Mouse (Mus musculus) gastrocnemius, adult 8-10 months (tissue): ENCODE data around the gene Cttnbp2nl. TPM values are rescaled to one million over a fixed set of nuclear protein-coding genes. Genes with fewer than 3 reads are reported as not detected.
A peak's percentile ranks its signal among the peaks of the same experiment; 100 is the strongest.

Experiments used
- DNase-seq, 2 experiments: peaks; one replicate each; pipeline ENCODE4 v3.0.0; 2022; ENCODE audit warnings: low spot score in 2 of 2
- total RNA-seq, 4 experiments: library from RNA; stranded (reverse); gene quantifications; 2 replicates each; pipeline ENCODE4 v1.2.4; 2022

Gene Cttnbp2nl
- total RNA-seq, result 1 to 10 TPM; 2.7 to 5.5 (median 4.0) TPM

GRCm38 (mm10) chr3:105052937-105053697 lies at the start of gene Cttnbp2nl:
Cttnbp2nl (minus strand) TSS chr3:105053146.
- peak; percentile 95 to 96 for DNase-seq

DNA sequence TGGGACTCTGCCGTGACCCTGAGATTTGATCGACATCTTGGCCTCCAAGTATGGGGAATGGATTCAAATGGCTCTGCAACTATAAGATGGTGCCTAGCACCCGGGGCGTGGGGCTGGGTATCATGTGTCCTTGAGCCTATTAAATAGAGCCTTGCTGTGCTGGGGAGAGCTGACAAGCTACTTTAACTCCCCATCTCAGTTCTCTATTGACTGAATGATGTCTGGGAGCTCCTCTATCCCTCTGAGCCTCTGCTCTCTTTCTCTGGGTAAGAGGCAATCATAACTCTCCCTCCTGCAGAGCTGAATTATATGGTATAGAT lies 47.3 kb upstream of the Cttnbp2nl start:
- no peak for DNase-seq

DNA sequence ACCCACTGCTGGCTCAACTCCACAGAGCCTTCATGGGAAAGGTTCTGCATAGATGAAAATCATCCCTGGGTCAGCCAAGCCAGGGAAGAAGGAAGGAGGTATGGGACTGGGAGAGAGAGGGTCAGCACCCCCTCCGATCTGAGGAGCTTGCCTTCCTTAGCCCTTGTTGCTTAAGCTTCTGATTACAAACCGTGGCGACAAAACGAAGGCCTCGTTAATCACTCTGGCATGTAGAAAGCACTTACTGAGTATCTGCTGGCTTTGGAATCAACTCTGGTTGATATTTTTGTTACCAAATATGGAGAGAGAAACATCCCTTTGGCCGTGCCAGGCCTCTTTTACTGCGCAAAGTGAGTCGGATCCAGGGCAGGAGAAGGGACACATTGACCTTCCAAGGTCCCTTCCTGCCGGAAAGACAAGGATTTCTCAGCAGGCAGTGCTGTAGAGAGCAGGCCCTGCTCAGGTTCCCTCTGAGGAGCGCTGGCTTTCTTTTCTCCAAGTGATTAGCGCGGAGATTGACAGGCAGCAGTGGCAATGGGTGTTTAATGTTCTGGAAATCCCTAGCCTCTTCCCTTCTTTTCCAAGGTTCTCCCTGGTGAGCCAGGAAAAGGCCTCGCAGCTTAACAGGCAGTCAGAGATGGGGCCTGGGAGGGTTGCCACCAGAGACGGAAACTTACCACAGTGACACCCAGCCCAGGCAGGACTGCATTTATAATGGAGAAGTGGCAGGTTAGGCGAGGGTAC lies 46.8 kb upstream of the Cttnbp2nl start:
- no peak for DNase-seq

DNA sequence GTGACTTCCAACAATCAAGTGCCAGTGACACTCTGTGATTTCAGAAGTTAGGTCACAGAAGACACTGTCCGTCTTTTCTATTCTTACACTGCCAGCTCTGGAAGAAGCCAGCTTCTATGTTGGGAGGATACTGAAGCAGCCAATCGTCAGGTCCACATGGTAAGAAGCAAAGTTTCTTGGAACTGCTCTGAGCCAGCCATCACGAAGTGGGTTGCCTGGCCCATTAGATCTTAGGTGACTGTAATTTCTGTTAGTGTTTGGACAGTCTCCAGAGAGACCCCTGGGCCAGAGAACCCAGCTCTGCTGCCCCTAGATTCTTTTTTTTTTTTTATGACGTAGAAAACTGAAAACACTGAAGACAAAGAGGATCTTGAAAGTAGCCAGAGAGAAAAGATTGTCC lies 44.6 kb upstream of the Cttnbp2nl start:
- no peak for DNase-seq

DNA sequence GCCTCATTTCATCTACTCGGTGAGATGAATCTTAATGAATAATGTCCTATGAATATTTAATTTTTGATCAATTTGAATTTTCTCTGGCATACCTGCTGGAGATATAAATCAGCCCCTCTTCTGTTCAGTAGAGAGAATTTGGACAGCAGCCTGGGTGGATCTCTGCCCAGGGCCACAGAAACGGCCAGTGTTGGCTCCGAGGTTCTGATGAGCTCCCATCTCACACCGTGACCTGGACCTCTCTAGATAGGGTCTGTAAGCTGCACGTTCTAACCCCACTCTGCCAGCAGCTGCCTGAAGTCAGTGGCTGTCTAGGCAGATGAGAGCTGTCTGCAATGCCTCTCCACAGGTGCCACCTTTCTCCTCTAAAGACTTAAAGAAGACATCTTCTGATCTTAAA lies 42.1 kb upstream of the Cttnbp2nl start:
- no peak for DNase-seq

- DNase-seq, result no peak
Measured at GRCm38 (mm10) chr3:105094448-105094847, 41.5 kb upstream of the Cttnbp2nl start.

GRCm38 (mm10) chr3:105092721-105093505 lies 40.0 kb upstream of the Cttnbp2nl start:
- no peak for DNase-seq

DNA sequence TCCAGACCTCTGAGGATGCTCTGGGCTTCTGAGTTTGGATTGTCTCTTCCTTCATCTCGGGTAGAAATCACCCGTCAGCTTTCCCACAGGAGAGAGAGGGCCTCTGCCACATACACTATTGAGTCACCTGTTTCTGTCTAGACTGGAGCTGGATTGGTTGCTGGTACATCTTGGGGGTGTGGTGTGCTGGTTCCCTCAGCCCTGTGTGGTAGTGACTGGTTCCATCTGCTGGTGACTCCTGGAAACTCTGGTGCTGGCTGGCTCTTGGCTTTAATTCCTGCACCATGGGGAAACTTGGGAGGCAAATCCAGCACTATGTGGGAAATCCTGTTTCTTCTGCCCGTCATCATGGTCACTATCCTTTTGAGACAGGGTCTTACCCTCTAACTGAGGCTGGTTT lies 38.0 kb upstream of the Cttnbp2nl start:
- DNase-seq, result no peak

DNA sequence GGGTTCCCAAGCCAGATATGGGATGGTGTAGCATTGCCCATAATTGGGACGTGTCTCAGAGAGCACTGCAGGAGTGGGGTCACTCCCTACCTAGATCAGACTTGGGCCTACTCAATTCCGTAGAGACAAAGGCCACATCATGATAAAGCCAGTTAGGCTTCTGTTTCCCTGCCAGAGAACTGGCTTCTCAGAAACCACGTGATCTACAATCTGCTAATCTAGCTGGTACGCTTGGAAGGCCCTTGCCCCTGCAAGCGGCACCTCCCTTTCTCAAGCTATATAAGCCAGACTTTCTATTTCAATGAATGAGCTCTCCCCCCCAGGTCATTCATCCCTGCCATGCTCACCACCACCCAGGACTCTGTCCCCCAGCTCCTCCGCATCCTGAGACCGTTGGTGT lies 37.2 kb upstream of the Cttnbp2nl start:
- DNase-seq, result no peak

DNA sequence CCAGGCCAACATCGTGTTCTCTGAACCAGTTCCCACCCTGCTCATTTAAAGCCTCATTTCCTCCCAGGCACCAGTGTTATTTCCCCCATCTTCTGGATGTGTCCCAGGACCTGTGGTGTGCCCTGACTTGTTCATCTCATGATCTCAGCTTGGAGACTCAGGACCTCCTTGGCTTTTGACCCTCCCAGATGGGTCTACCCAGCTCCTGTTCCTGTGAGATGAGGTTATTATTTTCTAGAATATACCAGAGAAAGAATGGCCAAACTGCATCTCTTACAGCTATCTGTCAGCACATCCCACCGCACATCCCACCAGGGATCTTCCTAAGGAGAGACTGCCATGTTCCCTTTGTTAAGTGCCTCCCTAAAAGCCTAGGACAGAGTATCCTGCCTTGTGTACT lies 35.7 kb upstream of the Cttnbp2nl start:
- DNase-seq, result no peak

- DNase-seq, result no peak
Measured at GRCm38 (mm10) chr3:105087344-105087743, 34.4 kb upstream of the Cttnbp2nl start.

DNA sequence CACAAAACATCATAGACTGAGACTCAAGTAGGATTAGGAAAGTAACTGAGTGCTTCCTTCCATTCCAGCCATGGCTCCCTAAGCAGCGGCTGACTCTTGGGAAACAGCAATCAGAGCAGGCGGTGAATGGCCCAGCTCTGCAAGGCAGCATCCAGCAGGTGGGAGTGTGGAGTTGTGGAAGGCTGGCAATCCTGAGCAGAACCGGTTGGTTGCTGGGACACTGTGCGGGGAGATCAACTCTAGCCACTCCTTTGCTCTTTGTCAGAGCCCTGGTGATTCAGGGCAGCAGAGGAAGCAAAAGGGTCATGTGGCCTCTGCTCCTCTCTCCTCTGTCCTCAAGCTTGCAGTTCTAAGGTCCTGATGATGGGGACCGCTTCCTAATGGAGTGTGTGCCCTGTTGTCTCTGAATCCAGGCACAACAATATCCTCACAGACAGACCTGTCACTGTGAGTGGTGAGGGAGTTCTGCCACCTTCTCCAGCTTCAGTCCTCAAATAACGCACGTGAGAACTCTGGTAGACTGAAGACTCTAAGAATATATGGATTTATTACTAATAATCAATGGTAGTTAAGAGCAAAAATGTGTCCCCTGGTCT lies 25.4 kb upstream of the Cttnbp2nl start:
- DNase-seq, result no peak

GRCm38 (mm10) chr3:105075796-105076195 lies 22.9 kb upstream of the Cttnbp2nl start:
- no peak for DNase-seq

DNA sequence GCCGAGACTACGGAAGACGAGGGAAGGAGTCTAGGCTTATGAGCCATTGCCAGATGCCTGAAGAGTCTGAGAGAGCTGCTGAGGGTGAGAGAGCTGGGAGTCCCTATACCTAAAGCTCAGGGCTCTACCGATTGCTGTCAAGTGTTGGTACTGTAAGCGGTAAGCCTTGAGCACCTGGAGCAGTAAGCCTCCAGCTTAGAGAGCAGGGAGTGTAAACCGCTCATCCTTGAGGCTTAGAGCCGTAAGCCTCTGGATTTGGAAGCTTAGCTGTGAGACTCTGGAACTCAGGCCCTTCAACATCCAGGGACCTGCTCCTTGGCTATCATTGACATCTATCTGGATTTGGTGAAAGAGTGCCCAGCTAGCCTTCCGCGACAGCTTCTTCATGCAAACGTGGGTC lies 19.6 kb upstream of the Cttnbp2nl start:
- no peak for DNase-seq

GRCm38 (mm10) chr3:105071251-105071650 lies 18.3 kb upstream of the Cttnbp2nl start:
- DNase-seq, result no peak

DNA sequence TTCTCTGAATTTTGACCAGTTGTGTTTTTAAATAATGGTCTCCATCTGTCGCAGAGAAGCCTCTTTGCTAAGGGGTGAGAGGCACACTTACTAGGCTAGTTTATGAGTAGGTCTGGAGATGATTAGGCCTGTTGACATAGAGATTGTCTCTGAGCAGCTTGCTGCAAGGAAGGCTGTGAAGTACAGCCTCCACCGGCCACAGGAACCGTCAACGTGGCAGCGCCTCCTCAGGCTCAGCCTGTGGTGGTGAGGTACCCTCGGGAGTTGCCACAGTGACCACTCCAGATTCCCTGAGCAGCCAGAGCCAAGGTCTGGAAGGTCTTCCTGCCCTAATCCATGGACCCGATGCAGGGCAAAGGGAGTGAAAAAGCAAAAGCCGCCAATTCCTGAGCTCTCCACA lies 17.6 kb upstream of the Cttnbp2nl start:
- no peak for DNase-seq

DNA sequence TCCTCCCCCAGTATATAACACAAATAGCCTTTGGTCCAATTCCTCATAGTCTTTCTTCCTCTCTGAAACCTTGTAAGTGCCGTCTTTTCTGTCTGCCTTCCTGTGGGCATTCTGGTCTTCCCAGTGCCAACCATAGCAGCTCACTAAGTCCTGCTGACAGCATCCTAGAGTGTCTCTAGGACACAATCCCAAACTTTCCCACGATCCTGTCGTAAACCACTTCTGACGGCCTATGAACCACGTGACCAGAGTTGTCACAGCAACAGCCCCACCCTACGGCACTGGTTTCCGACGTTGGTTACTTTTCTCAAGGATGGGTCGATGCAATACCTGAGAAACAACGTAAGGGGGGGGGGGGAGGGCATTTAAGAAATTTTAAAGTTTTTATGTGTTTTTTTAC lies 13.6 kb upstream of the Cttnbp2nl start, which contains the start of gene 4930564D02Rik:
Gene 4930564D02Rik, plus strand, starts transcription at position 301 of the 400 bp plus-strand sequence.
- no peak for DNase-seq

- DNase-seq, result no peak
Measured at GRCm38 (mm10) chr3:105062676-105063075, 9.7 kb upstream of the Cttnbp2nl start.

- no peak for DNase-seq
Measured at GRCm38 (mm10) chr3:105061991-105062390, 9.0 kb upstream of the Cttnbp2nl start.

GRCm38 (mm10) chr3:105061496-105061895 lies 8.6 kb upstream of the Cttnbp2nl start:
- no peak for DNase-seq

DNA sequence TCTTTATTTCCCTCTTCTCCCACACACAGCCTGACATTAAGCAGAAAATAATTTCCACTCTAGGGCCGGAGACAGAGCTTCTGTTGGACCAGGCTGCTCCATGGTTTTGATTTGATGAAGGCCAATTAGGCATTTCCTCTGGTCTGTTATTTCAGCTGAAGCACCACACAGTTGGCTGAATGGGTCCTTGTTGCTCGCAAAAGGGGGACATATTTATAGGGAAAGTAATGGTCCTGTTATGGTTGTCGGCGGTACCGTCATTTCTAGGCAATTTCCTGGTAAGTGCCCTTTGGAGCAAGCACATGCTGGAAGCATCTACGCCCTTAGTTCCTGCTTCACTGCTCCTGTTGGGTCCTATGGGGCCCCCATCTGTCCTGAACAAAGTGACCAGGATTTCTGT lies 8.0 kb upstream of the Cttnbp2nl start:
- no peak for DNase-seq

DNA sequence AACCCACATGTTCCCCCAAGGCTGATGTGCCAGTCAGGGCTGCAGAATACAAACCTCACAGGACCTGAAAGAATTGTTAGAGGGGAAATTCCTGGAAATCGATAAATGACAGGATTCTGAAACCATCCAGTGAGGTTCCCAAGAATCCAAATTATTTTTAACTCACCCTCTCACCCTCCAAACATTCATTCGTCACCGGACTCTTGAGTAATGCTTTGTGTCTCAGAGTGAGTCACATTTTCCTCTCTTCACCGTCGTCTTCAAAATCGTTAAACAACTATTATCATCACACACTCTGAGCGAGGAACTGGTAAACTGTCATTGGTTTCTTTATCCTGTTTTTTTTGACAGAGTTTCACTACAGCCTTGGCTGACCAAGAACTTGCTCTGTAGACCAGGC lies 7.0 kb upstream of the Cttnbp2nl start:
- DNase-seq, result no peak
